Mouse (Mus musculus) limb, embryonic 15.5 days (tissue): ENCODE data around the gene Gja1. TPM values are rescaled to one million over a fixed set of nuclear protein-coding genes. Genes with fewer than 3 reads are reported as not detected.

Experiments
- ATAC-seq: fragments of 200-750 bp; cut with Nextera tagmentation; 2 replicates; pipeline ENCODE4 v1.8.0; 2017; ENCODE audit warnings: low read depth, moderate TSS enrichment; ENCODE audit not compliant: insufficient number of reproducible peaks, low FRiP score, low TSS enrichment
- H3K27ac ChIP-seq: fragments of 300-500 bp; sonication (generic); 2 replicates; pipeline ENCODE4 v1.5.1; 2015; ENCODE audit warnings: moderate library complexity, mild to moderate bottlenecking, inconsistent platforms
- H3K27me3 ChIP-seq: fragments of 300-500 bp; sonication (generic); 2 replicates; pipeline ENCODE4 v1.6.1; 2015; ENCODE audit warnings: inconsistent platforms
- H3K36me3 ChIP-seq: fragments of 300-500 bp; sonication (generic); 2 replicates; pipeline ENCODE4 v1.6.1; 2015; ENCODE audit warnings: inconsistent platforms
- H3K4me1 ChIP-seq: fragments of 300-500 bp; sonication (generic); 2 replicates; pipeline ENCODE4 v1.6.1; 2015; ENCODE audit warnings: inconsistent platforms
- H3K4me2 ChIP-seq: fragments of 300-500 bp; sonication (generic); 2 replicates; pipeline ENCODE4 v1.6.1; 2015; ENCODE audit warnings: mild to moderate bottlenecking, inconsistent platforms
- H3K4me3 ChIP-seq: fragments of 300-500 bp; sonication (generic); 2 replicates; pipeline ENCODE4 v1.5.1; 2015; ENCODE audit warnings: mild to moderate bottlenecking, inconsistent platforms
- H3K9ac ChIP-seq: fragments of 300-500 bp; sonication (generic); 2 replicates; pipeline ENCODE4 v1.6.1; 2015; ENCODE audit warnings: inconsistent platforms
- H3K9me3 ChIP-seq: fragments of 300-500 bp; sonication (generic); 2 replicates; pipeline ENCODE4 v1.6.1; 2016; ENCODE audit warnings: inconsistent platforms
- WGBS: fragments of 180-500 bp; shearing (Covaris S2); methylation state at CpG from one replicate; pipeline ENCODE4 v1.1.7; 2015; 5-methylcytosine and 5-hydroxymethylcytosine counted together
- polyA plus RNA-seq: library from polyadenylated mRNA; unstranded; fragments of >200 nt; fragmentation: Nextera tagmentation; extraction: Ambion mirVana; gene quantifications from 2 replicates; pipeline ENCODE4 v1.2.1, GENCODE M21; 2015

Gene Gja1
- polyA plus RNA-seq, result 435 and 448 TPM in 2 replicates

DNA sequence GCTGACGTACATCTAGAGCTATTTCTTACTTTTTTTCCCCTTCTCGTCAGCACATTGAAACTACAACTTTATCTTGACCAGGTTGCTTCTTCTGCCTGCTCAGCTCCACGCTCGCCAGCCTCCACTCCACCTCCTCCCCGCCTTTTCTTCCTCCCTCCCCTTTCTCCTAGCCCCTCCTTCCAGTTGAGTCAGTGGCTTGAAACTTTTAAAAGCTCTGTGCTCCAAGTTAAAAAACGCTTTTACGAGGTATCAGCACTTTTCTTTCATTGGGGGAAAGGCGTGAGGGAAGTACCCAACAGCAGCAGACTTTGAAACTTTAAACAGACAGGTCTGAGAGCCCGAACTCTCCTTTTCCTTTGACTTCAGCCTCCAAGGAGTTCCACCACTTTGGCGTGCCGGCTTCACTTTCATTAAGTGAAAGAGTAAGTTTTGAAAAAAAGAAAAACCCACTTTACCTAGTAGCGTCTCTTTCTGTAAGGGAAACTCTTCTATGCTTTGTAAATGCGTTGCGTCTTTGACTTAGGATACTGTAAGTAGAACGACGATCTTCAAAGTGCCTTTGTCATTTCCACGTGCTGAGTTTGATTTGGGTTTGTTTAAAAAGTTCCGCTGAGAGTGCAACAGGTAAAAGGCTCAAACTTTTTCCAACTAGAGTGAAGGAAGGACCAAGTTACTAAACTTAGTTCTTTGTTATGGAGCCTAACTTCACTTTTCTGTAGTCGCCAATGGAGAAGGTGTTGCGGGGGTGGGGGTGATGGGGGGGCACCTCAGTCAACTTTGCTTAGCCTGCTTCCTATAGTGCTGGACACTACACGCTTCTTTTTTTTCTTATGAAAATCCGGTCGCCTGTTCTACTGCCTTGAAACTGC is at the start of gene Gja1:
TSS of gene Gja1 (plus strand) at position 234 of the 869 bp plus-strand sequence.
- peak within 1 kb of the TSS; percentile 67 for H3K4me3 ChIP-seq
- peak; percentile 72 for ATAC-seq
- under 1% methylated on average over 23 of the region's 23 CpGs for WGBS
- peak within 1 kb of the TSS; percentile 95 for H3K27ac ChIP-seq
- peak within 1 kb of the TSS; percentile 57 for H3K4me2 ChIP-seq
- H3K36me3 ChIP-seq, result no peaks in the 10 kb centered on the region
- peaks cover 3% of the 10 kb centered on the region; the same call in 1 of the 2 replicates for H3K4me1 ChIP-seq
- peak within 1 kb of the TSS; percentile 77 for H3K9ac ChIP-seq
- H3K9me3 ChIP-seq, result no peaks in the 10 kb centered on the region
- H3K27me3 ChIP-seq, result no peaks in the 10 kb centered on the region

DNA sequence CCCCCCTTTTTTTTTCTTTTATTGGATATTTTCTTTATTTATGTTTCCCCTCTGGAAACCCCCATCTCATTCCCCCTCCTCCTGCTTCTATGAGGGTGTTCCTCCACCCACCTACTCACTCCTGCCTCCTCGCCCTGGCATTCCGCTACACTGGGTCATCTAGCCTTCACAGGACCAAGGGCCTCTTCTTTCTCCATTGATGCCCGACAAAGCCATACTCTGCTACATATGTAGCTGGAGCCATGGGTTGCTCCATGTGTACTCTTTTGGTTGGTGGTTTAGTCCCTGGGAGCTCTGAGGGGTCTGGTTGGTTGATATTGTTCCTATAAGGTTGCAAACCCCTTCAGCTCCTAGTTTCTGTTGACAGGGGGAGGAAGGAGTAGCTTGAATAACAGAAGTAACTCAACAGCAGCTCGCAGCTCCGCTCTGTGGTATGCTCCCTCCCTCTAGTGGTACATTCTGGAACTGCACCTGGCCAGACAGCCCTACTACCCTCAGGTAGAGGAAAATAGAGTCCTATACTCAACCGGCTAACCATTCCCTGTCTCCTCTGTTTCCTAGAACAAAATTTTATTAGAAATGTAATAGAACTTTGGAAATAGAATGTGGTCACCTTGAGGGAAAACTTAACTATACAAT is 38.2 kb upstream of the Gja1 start:
- H3K27ac ChIP-seq, result no peak overlapping the region
- no peak for ATAC-seq
- no peaks in the 10 kb centered on the region for H3K36me3 ChIP-seq
- WGBS, result 53% methylated on average over 6 of the region's 6 CpGs
- H3K9ac ChIP-seq, result no peak overlapping the region
- no peak overlapping the region for H3K4me3 ChIP-seq
- H3K4me2 ChIP-seq, result no peak overlapping the region
- H3K4me1 ChIP-seq, result no peaks in the 10 kb centered on the region
- H3K9me3 ChIP-seq, result no peaks in the 10 kb centered on the region
- no peaks in the 10 kb centered on the region for H3K27me3 ChIP-seq

DNA sequence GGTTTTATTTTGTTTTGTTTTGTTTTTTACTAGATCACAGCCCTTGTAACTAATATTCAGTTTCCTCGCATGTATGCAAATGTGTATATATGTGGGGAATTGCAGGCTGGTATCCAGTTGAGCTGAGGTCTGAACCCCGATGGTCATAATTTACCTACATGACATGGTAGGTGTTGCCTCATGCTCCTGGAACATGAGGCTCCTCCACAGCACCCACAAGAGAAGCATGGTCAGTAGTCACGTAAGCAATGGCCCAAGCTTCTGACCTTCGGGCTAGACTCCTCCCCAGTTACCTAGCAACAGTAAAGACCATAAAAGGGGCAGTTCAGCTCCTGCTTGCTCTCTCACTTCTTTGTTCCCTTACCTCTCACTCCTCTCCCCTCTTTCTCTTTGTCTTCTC is 16.7 kb upstream of the Gja1 start:
- no peak for ATAC-seq
- Histone ChIP-seq H3K36me3 (no peaks in the 10 kb centered on the region), H3K27ac (no peak overlapping the region), H3K4me3 (no peak overlapping the region), H3K4me2 (no peak overlapping the region), H3K27me3 (no peaks in the 10 kb centered on the region), H3K4me1 (no peaks in the 10 kb centered on the region), H3K9me3 (no peaks in the 10 kb centered on the region), H3K9ac (no peak overlapping the region)
- WGBS, result 77% methylated on average over 4 of the region's 4 CpGs

DNA sequence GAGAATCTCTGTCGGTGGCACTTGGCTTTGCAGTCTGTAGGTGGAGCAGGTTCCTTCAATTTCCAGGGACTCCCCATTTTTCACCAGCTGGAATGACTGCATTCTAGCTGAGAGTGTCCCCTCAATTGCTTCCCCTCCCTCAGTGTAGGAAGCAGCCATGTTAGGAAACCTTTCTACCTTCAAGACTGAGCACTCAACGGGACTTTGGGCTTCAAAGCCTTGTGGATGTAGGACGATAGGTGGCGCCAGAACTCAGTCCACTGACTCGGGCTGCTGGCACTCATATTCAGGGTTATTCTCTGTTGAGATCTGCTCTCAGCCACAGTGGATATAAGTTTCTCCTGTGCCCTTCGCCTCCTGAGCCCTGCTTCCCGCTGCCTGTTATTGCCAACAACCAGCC is 8.1 kb upstream of the Gja1 start:
- no peak overlapping the region for H3K4me3 ChIP-seq
- H3K27me3 ChIP-seq, result no peaks in the 10 kb centered on the region
- ATAC-seq, result no peak
- H3K9ac ChIP-seq, result no peak overlapping the region
- H3K36me3 ChIP-seq, result no peaks in the 10 kb centered on the region
- no peaks in the 10 kb centered on the region for H3K9me3 ChIP-seq
- no peak overlapping the region for H3K4me2 ChIP-seq
- H3K27ac ChIP-seq, result no peak overlapping the region
- no peaks in the 10 kb centered on the region for H3K4me1 ChIP-seq
- WGBS, result 16% methylated on average over 7 of the region's 7 CpGs

DNA sequence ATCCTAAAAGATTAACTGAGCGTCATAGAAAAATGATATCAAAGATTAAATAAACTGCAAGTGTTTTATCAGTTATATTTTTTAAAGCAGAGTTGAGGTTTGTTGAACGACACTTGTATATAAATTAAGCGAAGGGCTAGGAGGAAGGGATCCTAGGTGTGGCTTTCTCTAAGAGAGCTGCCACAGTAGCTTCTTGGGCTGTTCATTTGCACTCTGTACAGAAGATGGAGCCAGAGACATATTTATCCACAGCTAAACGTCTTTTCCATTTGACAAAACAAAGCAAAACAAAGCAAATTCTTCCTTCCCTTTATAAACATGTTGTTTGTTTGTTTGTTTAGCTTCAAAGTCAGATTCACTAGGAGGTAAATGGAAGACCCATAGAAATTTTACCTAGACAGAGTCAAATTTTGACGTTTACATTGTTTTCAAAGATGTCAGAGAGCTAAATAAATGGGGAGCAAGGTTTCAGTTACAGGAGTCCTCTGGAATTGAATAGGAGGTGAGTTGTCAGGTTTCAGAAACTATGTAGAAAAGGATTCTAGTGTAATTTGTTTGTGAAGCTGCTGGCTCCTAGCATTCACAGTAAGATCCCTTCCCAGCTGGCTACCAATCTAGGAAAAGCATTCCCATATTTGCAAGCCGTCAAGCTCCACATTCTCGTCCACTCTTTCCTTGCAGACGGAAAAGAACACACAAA is 4.0 kb upstream of the Gja1 start:
- Histone ChIP-seq H3K27ac (no peak overlapping the region), H3K36me3 (no peaks in the 10 kb centered on the region), H3K9ac (no peak overlapping the region), H3K9me3 (no peaks in the 10 kb centered on the region), H3K4me1 (no peaks in the 10 kb centered on the region), H3K4me3 (no peak overlapping the region), H3K4me2 (peak overlapping the region; percentile 35; the same call in 1 of the 2 replicates), H3K27me3 (no peaks in the 10 kb centered on the region)
- ATAC-seq, result no peak
- 28% methylated on average over 8 of the region's 8 CpGs for WGBS

DNA sequence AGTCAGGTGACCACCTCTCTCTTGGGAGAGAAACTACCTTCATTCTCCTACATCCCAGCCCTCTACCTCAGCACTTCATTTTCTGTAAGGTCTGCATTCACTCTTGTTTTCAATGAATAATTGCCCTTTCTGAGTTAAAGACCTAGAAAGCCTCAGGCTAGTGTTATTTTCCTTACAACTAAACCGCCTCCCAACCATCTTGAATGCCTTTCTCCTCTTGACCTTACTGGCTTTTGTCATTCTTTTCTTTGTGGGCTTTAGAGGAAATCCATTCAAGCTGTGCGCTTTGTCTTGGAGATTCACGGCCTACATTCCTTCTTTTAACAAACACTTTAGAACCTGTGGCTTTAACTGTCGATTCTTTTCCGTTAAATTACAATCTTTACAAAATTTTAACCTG is 3.0 kb upstream of the Gja1 start:
- H3K9ac ChIP-seq, result no peak overlapping the region
- H3K27ac ChIP-seq, result no peak overlapping the region

DNA sequence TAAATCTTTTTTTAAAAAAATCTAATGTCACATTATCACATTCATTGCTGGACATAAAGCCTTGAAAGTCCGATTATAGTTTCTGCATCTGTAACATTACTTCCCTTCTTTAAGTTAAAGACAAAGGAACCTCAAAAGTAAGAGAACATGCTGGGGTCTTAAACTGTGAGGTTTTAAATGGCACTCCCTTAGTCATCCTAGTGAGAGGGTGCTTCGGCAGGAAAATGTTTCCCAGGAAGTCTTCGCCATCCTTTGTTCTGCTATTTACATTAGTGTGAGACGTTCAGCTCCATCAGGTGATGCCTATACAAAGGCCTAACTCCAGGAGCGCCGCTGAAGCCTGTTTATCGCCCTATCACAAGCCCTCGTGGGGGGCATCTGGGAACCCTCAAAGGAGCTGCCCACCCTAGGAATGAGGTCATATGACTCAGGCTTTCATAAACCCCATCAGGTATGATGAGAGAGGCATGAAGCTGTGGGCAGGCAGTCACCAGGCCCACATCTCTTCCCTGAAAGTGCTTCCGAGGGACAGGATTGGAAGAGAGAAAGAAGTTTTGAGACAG is 1.1 kb upstream of the Gja1 start:
- no peak overlapping the region for H3K9ac ChIP-seq
- 43% methylated on average over 9 of the region's 9 CpGs for WGBS

More for the DNA sequence above, 3.0 kb upstream of the Gja1 start:
- Histone ChIP-seq H3K27me3 (no peaks in the 10 kb centered on the region), H3K9me3 (no peaks in the 10 kb centered on the region), H3K36me3 (no peaks in the 10 kb centered on the region), H3K4me2 (no peak overlapping the region), H3K4me3 (no peak overlapping the region), H3K4me1 (no peaks in the 10 kb centered on the region)
- WGBS, result 60% methylated on average over 5 of the region's 5 CpGs
- no peak for ATAC-seq

DNA sequence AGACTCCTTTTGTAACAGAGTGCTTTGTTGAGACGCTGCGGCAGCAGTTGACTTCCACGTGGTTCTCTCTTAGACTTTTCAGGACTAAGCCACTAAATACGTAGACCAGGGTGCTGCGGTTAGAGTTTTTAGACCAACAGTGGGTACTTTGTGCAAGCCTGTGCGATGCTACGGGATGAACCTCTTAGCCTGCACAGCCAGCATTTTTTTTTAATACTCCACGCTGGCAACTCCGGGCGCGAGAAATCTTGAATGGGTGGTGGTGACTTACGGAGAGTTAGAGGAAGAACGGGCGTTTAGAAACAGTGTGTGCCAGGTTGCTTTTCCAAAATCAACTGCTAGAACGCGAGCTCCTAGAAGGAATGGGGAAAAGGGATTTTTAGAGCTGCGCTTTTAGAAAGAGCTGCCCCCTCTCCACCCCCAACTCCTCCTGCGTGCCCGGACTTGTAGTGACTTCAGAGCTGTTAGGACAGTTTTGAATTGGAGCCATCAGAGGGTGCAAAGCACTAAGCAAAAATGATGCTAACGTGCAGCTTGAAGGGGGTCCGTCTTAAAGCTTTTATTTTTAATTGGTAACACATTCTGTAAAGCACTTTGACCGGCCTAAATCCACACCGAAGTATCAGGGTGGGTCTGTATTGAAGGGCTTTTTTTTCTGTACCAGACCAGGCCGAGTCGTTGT is 977 bp downstream of the Gja1 start:
- Histone ChIP-seq H3K4me1 (peaks cover 3% of the 10 kb centered on the region; the same call in 1 of the 2 replicates), H3K9me3 (no peaks in the 10 kb centered on the region), H3K4me3 (peak overlapping the region; percentile 67), H3K36me3 (0 out of 2 replicates have a peak, but pooled peaks cover 2% of the 10 kb centered on the region), H3K4me2 (peak overlapping the region; percentile 57), H3K27ac (peak overlapping the region; percentile 95), H3K9ac (peak overlapping the region; percentile 77), H3K27me3 (no peaks in the 10 kb centered on the region)
- no peak; the same call in 1 of the 2 replicates for ATAC-seq
- WGBS, result 0% methylated on average over 25 of the region's 25 CpGs

More for the DNA sequence above, 1.1 kb upstream of the Gja1 start:
- Histone ChIP-seq H3K36me3 (no peaks in the 10 kb centered on the region), H3K4me1 (no peaks in the 10 kb centered on the region), H3K4me2 (no peak overlapping the region), H3K4me3 (no peak overlapping the region), H3K27ac (no peak overlapping the region), H3K27me3 (no peaks in the 10 kb centered on the region), H3K9me3 (no peaks in the 10 kb centered on the region)
- no peak for ATAC-seq

DNA sequence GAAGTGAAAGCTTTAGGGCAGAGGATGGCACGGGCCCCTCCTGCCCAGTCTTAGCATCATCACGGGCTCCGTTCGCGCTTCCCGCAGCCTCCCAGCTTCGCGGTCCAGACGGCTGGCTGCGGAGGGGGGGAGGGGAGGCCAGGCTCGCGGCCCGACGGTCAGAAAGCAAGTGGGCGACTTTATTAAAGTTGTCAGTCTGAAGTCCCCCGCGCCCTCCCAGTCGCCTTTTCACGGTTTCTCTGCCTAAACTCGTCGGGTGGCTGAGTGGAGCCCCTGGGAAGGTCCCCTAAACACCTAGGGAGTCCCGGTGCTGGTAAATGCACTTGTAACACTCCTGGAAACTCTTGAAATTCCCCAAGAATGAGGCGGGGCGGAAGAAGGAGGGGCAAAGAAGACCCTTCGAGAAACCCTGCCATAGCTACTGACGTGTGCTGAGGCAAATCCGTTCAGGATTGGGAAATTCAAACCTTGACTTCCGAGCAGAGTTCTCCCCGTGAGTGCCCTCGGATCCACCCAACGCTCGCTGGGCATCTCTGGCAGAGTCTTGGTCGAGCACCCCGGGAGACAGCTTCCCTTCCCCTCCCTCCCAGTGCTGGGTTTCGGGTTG is 1.6 kb downstream of the Gja1 start:
- Histone ChIP-seq H3K4me3 (peak overlapping the region; percentile 67), H3K4me1 (peaks cover 3% of the 10 kb centered on the region; the same call in 1 of the 2 replicates)
- WGBS, result under 1% methylated on average over 34 of the region's 35 CpGs

DNA sequence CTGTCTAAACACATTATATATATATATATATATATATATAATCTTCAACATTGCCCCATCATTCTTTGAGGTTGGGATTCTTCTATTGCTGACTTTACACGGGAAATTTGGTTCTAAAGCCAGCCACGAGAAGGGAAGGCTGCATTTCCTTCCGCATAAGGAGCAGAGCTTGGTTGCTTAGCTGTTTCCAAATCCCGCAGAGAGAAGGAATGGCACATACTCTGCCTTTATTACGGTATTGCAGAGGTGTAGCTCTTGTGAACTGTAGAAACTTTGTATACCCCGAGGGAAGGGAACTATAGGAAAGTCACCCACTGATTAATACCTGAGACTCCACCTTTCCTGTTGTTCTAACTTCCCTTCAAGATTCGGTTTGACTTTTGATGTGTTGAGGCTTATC is 2.6 kb downstream of the Gja1 start:
- H3K27me3 ChIP-seq, result no peaks in the 10 kb centered on the region
- peak overlapping the region; percentile 33; the same call in 1 of the 2 replicates for H3K9ac ChIP-seq
- peaks cover 3% of the 10 kb centered on the region; the same call in 1 of the 2 replicates for H3K4me1 ChIP-seq
- no peaks in the 10 kb centered on the region for H3K9me3 ChIP-seq
- peak overlapping the region; percentile 67 for H3K4me3 ChIP-seq
- H3K27ac ChIP-seq, result peak overlapping the region; percentile 65
- peak overlapping the region; percentile 57 for H3K4me2 ChIP-seq
- ATAC-seq, result no peak
- H3K36me3 ChIP-seq, result 0 out of 2 replicates have a peak, but pooled peaks cover 2% of the 10 kb centered on the region
- WGBS, result 6% methylated on average over 7 of the region's 7 CpGs

More for the DNA sequence above, 1.6 kb downstream of the Gja1 start:
- ATAC-seq, result peak; percentile 62
- H3K27ac ChIP-seq, result peak overlapping the region; percentile 95
- no peaks in the 10 kb centered on the region for H3K9me3 ChIP-seq
- peak overlapping the region; percentile 57 for H3K4me2 ChIP-seq
- 0 out of 2 replicates have a peak, but pooled peaks cover 2% of the 10 kb centered on the region for H3K36me3 ChIP-seq
- no peaks in the 10 kb centered on the region for H3K27me3 ChIP-seq
- H3K9ac ChIP-seq, result peak overlapping the region; percentile 77
